Mouse (Mus musculus) intestine, postnatal 0 days (tissue): ENCODE data around the gene Nprl2. TPM values are rescaled to one million over a fixed set of nuclear protein-coding genes. Genes with fewer than 3 reads are reported as not detected.
A peak's percentile ranks its signal among the peaks of the same experiment; 100 is the strongest.

ENCODE experiments used
- ATAC-seq: fragments of 200-750 bp; cut with Nextera tagmentation; 2 replicates; pipeline ENCODE4 v1.8.0; 2017; ENCODE audit warnings: mild to moderate bottlenecking, moderate TSS enrichment, moderate library complexity
- H3K27ac ChIP-seq: fragments of 300-500 bp; sonication (generic); 2 replicates; pipeline ENCODE4 v1.5.1; 2014; ENCODE audit warnings: mild to moderate bottlenecking, low read depth, low read length, moderate library complexity
- H3K27me3 ChIP-seq: fragments of 300-500 bp; sonication (generic); replicated peaks from 2 replicates; pipeline ENCODE4 v1.6.1; 2014; ENCODE audit warnings: low read length, mixed read lengths; ENCODE audit not compliant: control insufficient read depth, insufficient read depth
- H3K36me3 ChIP-seq: fragments of 300-500 bp; sonication (generic); 2 replicates; pipeline ENCODE4 v1.6.1; 2014; ENCODE audit warnings: mild to moderate bottlenecking, moderate library complexity; ENCODE audit not compliant: control insufficient read depth, insufficient read depth
- H3K4me1 ChIP-seq: fragments of 300-500 bp; sonication (generic); replicated peaks from 2 replicates; pipeline ENCODE4 v1.6.1; 2014; ENCODE audit warnings: antibody characterized with exemption, low read length, mixed read lengths; ENCODE audit not compliant: control insufficient read depth, insufficient read depth
- H3K4me2 ChIP-seq: fragments of 300-500 bp; sonication (generic); replicated peaks from 2 replicates; pipeline ENCODE4 v1.6.1; 2014; ENCODE audit warnings: low read depth, mild to moderate bottlenecking, moderate library complexity
- H3K4me3 ChIP-seq: fragments of 300-500 bp; sonication (generic); 2 replicates; pipeline ENCODE4 v1.5.1; 2014; ENCODE audit warnings: low read depth, low read length
- H3K9ac ChIP-seq: fragments of 300-500 bp; sonication (generic); 2 replicates; pipeline ENCODE4 v1.6.1; 2014; ENCODE audit warnings: mild to moderate bottlenecking, low read depth, low read length
- H3K9me3 ChIP-seq: fragments of 300-500 bp; sonication (generic); 2 replicates; pipeline ENCODE4 v1.6.1; 2016; ENCODE audit warnings: mixed run types; ENCODE audit not compliant: control insufficient read depth
- CTCF ChIP-seq: sonication (generic); IDR thresholded peaks from 2 replicates; pipeline ENCODE4 v1.5.1; 2016; ENCODE audit warnings: low read depth, mild to moderate bottlenecking, control low read depth, antibody characterized with exemption, moderate library complexity
- WGBS: fragments of 180-500 bp; shearing (Covaris S2); extraction: QIAGEN DNeasy Blood & Tissue Kit; methylation state at CpG from one replicate; pipeline ENCODE4 v1.1.7; 2014; 5-methylcytosine and 5-hydroxymethylcytosine counted together
- polyA plus RNA-seq: library from polyadenylated mRNA; unstranded; fragments of >200 nt; fragmentation: Nextera tagmentation; extraction: Ambion mirVana; gene quantifications from 2 replicates; pipeline ENCODE4 v1.2.1, GENCODE M21; 2015

The Nprl2 gene
- polyA plus RNA-seq, 1 experiment from 2014 or later, result 20.0 TPM

- ATAC-seq, result no peak
- no peak overlapping the region for H3K4me2 ChIP-seq
- H3K27me3 ChIP-seq, result no peaks in the 10 kb centered on the region
- 93% methylated on average over 7 of the region's 7 CpGs for WGBS
- no peak overlapping the region for H3K4me3 ChIP-seq
- peaks cover 4% of the 10 kb centered on the region; the same call in 1 of the 2 replicates for H3K4me1 ChIP-seq
- H3K9me3 ChIP-seq, result no peaks in the 10 kb centered on the region
- no peak overlapping the region for H3K27ac ChIP-seq
- no peak for TF ChIP-seq CTCF
- H3K36me3 ChIP-seq, result peaks cover 18% of the 10 kb centered on the region
- no peak overlapping the region for H3K9ac ChIP-seq
Observed at GRCm38 (mm10) chr9:107582509-107583062, 40.6 kb downstream of the Nprl2 start.

DNA sequence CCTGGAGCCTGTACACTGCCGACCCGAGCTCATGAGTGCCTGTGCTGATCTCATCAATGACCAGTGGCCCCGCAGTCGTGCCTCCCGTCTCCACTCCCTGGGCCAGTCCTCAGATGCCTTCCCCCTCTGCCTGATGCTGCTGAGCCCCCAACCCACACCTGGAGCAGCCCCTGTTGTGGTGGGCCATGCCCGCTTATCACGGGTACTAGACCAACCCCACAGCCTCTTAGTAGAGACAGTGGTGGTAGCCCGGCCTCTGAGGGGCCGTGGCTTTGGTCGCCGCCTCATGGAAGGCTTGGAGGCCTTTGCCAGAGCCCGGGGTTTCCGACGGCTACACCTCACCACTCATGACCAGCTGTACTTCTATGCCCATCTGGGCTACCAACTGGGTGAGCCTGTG, 41.1 kb downstream of the Nprl2 start:
- TF ChIP-seq CTCF, result no peak
- ATAC-seq, result no peak
- Histone ChIP-seq H3K4me1 (peaks cover 4% of the 10 kb centered on the region; the same call in 1 of the 2 replicates), H3K4me2 (no peak overlapping the region), H3K9me3 (no peaks in the 10 kb centered on the region), H3K27me3 (no peaks in the 10 kb centered on the region), H3K4me3 (no peak overlapping the region), H3K27ac (no peak overlapping the region), H3K9ac (no peak overlapping the region), H3K36me3 (peaks cover 18% of the 10 kb centered on the region)
- 93% methylated on average over 14 of the region's 14 CpGs for WGBS

GRCm38 (mm10) chr9:107586504-107586903, 44.5 kb downstream of the Nprl2 start:
- no peak overlapping the region for H3K9ac ChIP-seq
- ATAC-seq, result no peak
- no peak overlapping the region for H3K4me3 ChIP-seq
- peaks cover 30% of the 10 kb centered on the region for H3K36me3 ChIP-seq
- WGBS, result 83% methylated on average over 5 of the region's 5 CpGs
- peaks cover 4% of the 10 kb centered on the region; the same call in 1 of the 2 replicates for H3K4me1 ChIP-seq
- peak overlapping the region; percentile 6; the same call in 1 of the 2 replicates for H3K4me2 ChIP-seq
- peak overlapping the region; percentile 78 for H3K27ac ChIP-seq
- no peak for TF ChIP-seq CTCF
- H3K27me3 ChIP-seq, result no peaks in the 10 kb centered on the region
- no peaks in the 10 kb centered on the region for H3K9me3 ChIP-seq

DNA sequence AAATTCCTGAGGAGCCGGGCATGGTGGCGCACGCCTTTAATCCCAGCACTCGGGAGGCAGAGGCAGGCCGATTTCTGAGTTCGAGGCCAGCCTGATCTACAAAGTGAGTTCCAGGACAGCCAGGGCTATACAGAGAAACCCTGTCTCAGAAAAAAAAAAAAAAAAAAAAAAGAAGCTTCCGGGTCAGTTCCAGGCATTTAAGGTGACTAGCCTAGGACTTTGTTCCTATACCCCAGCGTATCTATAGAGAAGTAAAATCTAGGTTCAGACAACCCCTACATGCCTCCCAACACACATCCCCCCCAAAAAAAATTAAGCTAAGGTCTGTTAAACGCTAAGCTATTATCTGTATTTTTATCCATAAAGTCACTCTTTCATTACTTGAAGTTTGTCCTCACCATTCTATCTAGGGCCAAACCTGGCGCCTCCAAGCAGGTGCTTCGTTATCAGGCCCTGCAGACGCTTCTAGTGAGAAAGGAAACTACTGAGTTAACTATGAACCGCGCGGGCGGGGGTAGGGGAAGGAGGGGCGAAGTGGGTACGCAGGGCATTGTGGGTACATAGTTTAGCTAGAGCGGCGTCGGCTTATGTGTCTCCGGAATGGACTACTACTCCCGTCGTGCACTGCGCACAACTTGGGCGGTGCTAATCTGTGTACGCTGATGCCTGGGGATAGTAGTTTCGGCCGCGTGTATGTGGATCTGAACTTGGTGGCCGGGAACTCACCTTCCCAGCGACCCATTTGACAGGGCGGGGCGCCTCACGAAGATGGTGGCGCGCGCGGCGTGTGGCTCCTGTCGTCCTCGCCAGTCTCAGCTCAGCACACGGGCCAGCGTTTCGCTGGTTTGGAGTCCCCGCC, 45.2 kb downstream of the Nprl2 start, which contains the start of gene Ifrd2:
Gene Ifrd2 (plus strand): TSS at position 669 of the 859 bp plus-strand sequence.
- TF ChIP-seq CTCF, result no peak; the same call in 1 of the 2 replicates
- H3K27ac ChIP-seq, result peak within 1 kb of the TSS; percentile 78
- 9% methylated on average over 46 of the region's 46 CpGs for WGBS

GRCm38 (mm10) chr9:107587833-107588639, 46.0 kb downstream of the Nprl2 start:
- TF ChIP-seq CTCF, result no peak
- 1% methylated on average over 33 of the region's 33 CpGs for WGBS
- Histone ChIP-seq H3K4me2 (peak overlapping the region; percentile 87), H3K9me3 (no peaks in the 10 kb centered on the region), H3K4me3 (peak overlapping the region; percentile 70), H3K27me3 (no peaks in the 10 kb centered on the region), H3K9ac (peak overlapping the region; percentile 47), H3K4me1 (peaks cover 4% of the 10 kb centered on the region; the same call in 1 of the 2 replicates), H3K36me3 (peaks cover 41% of the 10 kb centered on the region), H3K27ac (no peak overlapping the region)
- ATAC-seq, result peak; percentile 2; the same call in 1 of the 2 replicates

More for the DNA sequence above, 45.2 kb downstream of the Nprl2 start, which contains the start of gene Ifrd2:
- Histone ChIP-seq H3K27me3 (no peaks in the 10 kb centered on the region), H3K4me1 (peaks cover 4% of the 10 kb centered on the region; the same call in 1 of the 2 replicates), H3K4me3 (peak within 1 kb of the TSS; percentile 70), H3K36me3 (peaks cover 37% of the 10 kb centered on the region), H3K9ac (peak within 1 kb of the TSS; percentile 47), H3K4me2 (peak within 1 kb of the TSS; percentile 87), H3K9me3 (no peaks in the 10 kb centered on the region)
- ATAC-seq, result peak; percentile 92
